Mouse (Mus musculus) v-Abl transformed pro-B cells (cell line): Measurements from ENCODE around the gene Gper1.
"Not testable (repeated sequence)": the region's sequence is repeated elsewhere in the genome, so short reads cannot be mapped to it uniquely, and the experiment has no call there.

Source experiments
- in situ Hi-C, 2 experiments: fragments of 400-800 bp; cut with MboI; formaldehyde crosslinking; loops; one replicate each; pipeline ENCODE4 v1.15.1; 2025; ENCODE audit not compliant: unreplicated experiment in 2 of 2

Gper1 gene

DNA sequence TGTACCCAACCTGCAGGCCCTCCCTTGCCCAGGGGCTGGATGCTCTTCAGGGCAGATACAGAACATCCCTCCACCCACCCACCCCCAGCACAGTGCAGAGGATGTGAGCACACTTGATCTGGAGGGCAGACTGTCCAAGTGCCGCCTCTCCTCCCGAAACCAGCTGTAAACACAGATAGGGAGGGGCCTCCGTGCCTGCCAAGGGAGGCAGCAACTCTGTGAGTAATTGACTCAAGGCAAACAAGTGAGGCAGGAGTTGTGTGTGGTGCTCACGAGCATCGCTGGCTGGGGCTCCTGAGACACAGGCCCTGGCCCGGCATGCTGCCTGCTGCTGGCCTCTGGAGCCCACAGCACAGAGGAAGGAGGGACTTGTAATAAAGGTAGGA is 33.3 kb upstream of the Gper1 start:
- in situ Hi-C loops = no loop called here

DNA sequence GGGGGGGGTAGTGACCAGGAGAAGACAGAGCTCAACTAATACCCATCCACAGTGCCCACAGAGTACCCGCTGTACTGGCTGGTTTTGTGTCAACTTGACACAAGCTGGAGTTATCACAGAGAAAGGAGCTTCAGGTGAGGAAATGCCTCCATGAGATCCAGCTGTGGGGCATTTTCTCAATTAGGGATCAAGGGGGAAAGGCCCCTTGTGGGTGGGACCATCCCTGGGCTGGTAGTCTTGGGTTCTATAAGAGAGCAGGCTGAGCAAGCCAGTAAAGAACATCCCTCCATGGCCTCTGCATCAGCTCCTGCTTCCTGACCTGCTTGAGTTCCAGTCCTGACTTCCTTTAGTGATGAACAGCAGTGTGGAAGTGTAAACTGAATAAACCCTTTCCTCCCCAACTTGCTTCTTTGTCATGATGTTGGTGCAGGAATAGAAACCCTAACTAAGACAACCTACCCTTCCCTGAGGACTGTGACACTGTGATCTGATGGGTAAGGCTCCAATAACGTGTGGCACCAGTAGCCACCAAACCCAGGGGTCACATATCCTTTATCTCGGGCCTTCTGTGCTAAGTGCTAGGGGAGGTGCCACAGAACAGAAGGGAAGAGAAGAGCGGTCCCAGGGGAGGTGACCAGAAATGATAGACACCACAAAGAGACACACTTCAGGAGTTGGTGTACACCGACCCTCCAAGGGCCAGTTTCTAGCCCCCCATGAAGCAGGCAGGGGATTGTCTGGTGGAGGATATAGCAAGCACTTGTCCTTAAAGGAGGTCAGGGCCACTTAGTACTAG is 32.4 kb upstream of the Gper1 start:
- in situ Hi-C loops = not testable (repeated sequence)

DNA sequence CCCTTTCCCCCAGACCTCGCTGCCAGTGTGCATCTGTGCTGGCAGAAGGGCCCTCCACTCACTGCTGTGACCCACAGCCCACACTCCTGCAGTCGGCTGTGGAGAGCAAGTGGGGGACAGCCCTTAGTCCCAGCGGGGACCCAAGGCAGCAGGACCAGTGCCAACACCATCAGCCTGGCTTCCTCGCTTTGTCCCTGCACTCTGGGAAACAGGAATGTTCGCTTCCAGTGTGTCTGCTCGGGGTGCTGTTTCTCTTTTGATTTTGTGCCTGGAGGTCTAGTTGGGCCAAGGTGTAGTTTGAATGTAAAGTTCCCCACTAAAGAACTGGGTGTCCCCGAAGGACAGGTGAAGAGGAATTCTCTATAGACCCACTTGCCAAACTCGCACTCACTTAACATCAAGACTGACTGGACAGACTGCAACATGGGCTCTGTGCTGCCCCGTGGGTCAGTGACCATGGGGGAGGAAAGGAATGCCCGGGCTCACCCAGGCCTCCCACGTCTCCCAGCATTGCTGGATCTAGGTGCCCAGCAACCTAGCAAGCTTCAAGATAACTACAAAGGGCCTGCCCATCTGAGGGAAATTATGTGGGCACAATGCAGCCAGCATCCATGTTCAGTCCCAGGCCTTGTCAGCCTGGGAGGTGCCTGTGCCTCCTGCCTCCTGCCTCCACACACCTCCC is 31.5 kb upstream of the Gper1 start:
- in situ Hi-C loops = no loop called here

DNA sequence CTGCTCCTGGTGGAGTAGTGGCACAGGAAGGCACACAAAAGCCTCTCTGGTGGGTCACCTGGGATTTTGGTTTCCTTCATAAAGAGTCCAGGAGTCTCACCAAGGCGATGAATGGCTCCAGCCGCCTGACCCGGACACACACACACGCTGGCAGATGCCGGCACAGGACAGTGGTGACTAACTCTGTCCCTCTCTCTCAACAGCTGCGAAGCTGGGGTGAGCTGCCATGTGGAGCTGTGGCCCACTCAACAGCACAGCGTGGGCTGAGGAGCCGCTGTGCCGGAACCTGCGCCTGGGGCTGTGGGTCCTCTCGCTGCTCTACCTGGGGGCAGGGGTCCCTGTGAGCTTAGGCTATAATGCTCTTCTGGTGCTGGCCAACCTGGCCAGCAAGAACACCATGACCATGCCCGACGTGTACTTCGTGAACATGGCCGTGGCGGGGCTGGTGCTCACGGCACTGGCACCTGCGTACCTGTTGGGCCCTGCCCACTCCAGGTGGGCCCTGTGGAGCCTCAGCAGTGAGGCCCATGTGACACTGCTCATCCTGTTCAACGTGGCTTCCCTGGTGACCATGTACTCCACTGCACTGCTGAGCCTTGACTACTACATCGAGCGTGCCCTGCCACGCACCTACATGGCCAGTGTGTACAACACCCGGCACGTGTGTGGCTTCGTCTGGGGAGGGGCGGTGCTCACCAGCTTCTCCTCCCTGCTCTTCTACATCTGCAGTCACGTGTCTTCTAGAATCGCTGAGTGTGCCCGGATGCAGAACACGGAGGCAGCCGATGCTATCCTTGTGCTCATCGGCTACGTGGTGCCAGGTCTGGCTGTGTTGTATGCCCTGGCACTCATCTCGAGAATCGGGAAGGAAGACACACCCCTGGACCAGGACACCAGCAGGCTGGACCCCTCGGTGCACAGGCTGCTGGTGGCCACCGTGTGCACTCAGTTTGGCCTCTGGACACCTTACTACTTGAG is 30.4 kb upstream of the Gper1 start:
- in situ Hi-C loops = no loop called here

DNA sequence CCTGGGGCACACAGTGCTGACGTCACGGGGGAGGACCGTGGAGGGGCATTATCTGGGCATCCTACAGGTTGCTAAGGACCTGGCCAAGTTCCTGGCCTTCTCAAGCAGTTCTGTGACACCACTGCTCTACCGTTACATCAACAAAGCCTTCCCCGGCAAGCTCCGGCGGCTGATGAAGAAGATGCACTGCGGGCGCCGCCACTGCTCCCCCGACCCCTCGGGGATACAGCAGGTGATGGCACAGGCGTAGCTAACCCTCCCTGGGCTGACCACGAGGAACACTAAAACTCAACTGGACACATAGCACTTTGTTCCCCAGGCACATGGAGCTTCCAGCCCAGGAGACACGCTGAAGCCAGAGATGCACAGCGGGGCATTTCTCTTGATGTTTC is 29.8 kb upstream of the Gper1 start:
- in situ Hi-C loops = no loop called here

DNA sequence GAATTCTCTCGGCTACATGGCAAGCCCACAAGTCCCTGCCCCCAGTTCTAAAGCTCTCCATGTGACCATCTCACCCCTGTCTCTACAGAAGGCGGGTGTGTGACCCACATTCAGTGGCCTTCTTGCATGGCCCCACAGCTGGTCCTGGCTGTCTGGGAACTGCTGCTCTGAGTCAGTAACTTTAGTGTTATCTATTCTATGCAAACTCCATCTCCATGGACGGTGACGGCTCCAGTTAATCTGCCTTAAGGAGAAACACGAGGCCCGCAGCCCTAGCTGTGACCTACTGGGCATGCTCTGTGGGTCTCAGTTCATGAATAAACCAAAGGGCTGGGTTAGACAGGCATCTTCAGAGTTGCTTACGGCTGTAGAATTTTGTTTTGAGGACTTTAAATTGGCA is 28.6 kb upstream of the Gper1 start:
- in situ Hi-C loops = no loop called here

DNA sequence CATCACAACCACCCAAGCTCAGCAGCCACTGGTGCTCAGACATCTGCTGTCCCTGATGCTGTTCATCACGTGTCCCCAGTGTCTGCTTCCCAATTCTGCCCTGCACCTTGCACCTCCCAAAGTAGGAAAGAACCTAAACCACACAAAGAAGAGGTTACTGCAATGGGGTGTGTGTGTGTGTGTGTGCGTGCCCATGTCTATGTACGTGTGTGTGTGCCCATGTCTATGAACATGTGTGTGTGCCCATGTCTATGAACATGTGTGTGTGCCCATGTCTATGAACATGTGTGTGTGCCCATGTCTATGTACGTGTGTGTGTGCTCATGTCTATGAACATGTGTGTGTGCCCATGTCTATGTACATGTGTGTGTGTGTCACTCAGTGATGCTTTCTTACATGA is 27.4 kb upstream of the Gper1 start:
- in situ Hi-C loops = no loop called here

DNA sequence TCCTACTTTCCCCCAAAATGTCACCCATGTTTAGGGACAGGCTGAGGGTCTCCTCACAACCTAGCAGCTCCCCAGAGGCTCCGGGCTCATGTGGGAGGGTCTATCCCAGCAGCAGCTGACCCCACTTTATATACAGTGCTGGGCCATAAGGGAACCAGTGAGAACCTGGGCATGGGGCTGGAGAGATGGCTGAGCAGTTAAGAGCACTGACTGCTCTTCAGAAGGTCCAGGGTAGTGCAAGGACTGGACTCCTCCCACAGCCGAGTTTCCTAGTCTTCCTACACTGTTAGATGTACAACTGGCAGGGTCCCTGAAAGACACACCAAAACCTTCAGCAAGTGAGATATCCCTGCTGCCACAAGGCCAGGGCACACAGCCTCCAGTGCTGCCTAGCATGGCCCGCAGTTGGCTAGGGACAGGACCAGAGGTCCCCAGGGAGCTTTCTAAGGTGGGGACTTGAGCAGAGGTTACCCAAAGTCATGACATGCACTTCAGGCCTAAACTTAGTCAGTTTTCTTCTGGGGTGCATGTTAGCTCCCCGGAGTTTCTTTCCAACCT is 25.5 kb upstream of the Gper1 start:
- in situ Hi-C loops = no loop called here

DNA sequence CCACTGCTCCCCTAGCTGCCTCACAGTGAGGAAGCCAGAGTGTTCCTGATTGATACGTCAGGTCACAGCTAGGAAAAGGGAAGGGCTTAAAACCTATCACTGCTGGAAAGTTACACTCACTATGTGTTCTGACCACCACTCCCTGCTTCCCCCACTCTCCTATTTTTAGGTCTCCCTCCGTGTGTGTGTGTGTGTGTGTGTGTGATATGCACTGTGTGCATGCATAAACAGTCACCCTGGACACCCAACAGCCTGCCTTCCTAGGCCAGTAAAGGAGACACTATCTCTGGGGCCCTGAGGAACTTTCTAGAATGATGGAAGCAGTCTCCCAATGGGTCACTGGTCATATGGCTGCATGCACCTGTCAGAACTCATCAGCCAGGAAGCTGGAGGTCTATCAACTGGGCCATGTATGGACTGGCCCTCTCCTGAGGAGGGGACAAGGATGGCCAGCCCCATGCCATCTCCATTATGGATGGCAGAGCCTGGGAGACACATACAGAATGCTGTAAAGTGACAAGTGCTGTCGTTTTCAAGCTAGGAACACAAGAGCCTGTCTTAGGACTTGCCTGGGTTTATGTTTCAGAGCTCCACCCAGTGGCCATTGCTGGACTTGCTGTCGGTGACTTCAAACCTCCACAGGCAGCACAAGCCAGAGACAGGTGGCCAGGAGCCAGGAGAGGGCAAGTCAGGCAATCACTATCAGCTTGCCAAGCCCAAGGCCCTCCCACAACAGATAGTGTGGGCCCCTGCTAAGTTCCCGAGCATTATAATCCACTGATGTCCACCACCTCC is 24.8 kb upstream of the Gper1 start:
- in situ Hi-C loops = no loop called here

DNA sequence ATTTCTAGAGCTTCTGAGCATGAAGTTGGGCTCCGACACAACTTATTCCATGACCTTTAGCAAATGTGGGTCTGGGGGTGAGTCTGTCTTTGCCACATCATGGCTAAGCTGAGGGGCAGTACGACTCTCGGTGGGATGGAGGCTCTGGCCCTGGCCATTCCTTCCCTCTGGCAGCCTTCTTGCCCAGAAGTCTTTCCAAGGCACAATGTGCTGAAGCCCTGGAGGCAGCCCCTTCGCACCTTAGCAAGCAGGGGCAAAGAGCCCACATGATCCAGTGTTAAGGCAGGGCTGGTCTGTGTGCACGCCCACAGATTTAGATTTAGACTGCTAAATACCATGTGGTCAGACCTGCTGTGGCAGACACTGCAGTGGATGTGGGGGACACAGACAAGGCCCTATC is 24.2 kb upstream of the Gper1 start:
- in situ Hi-C loops = no loop called here

DNA sequence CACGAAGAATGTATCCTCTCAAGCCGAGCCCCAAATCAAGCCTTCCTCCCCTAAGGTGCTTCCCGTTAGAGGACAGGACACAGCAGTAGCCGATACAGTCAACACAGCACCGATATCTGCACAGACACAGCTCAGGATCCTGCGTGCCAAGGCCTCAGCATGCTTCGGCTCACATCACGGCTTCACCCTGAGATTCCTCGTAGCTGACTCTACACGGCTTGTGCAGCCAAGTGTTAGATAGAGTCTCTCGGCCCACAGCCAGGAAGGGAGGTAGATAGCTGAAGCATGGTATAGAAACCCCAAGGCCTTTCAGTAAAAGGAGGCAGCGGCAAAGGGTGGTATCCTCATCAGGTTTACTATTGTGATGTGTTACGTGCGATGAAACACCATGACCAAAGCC is 23.0 kb upstream of the Gper1 start:
- in situ Hi-C loops = loop anchor here (5.0 kb wide), 1 partner anchor 38 kb away; no protein-coding TSS in a partner anchor

DNA sequence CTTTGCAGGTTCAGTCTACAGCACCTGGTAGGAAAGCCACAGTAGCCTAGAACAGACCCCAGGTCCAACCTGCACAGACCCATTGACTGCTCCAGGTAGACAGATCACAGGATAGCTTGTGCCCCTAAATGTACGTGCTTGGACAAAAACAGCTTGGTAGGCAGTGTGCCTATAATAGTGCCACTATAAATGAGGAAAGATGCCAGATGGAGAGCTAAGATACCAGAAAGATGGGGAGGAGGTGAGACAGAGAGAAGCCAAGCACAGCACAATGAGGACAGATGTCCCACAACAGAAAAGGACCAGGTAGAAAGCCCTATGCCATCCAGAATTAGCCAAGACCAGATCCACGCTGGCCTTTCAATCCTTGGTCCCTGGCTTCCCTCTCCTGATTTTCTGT is 20.8 kb upstream of the Gper1 start:
- in situ Hi-C loops = loop anchor here (5.0 kb wide), 1 partner anchor 40 kb away; no protein-coding TSS in a partner anchor

DNA sequence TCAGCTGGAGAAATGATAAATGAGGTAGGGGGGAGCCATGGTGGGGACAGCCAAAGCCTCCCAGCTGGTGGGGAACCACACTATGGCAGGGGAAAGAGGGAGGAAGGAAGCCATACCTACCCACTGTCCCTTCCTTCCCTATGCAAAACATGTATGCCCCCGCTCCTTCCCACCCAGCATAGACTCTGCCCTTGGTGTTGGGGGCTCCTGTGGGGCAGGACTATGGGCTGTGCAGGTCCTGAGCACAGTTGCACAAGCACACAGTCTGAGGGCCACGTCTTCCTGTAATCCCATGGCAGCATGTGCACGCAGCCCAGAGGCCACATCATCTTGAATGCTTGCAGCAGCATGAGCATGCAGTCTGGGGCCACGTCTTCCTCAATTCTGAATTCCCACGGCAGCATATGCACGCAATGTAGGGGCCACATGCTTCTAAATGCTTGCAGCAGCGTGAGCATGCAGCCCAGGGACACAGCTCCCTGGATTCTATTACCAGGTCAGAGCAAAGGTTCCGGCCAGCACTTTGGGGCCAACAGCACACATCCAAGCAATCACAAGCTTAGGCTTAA is 19.2 kb upstream of the Gper1 start:
- in situ Hi-C loops = loop anchor here (5.0 kb wide), 1 partner anchor 41 kb away; no protein-coding TSS in a partner anchor

DNA sequence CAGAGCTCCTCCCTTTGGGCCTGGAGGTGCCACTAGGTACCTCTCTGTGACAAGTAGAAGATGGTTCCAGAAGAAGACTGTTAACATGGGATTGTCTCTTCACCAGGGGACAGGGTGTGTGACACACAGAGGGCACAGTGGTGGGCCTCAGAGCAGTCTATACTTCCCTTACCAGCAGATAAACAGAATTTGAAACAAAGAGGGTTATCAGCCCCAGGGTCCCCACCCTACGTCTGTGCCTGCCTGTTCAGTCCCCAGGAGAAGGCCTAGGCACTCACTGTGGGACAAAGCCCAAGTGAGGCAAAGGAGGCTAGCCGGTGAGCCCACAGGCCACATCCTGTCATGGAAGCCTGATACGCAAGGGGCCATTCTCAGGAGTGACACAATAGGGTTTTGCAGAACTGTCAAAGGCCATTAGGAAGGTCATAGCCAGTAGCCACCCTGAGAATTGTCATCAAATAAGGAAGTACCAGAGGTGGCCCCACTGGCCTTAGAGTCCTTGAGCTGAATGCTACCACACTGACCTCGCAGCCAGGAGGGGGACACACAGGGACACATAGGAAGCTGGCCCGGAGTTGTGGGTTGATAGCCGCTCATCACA is 18.1 kb upstream of the Gper1 start, which contains the start of gene C130050O18Rik:
Gene C130050O18Rik, plus strand, starts transcription at position 480 of the 601 bp plus-strand sequence.
- in situ Hi-C loops = loop anchor here (5.0 kb wide), 1 partner anchor 43 kb away; no protein-coding TSS in a partner anchor

DNA sequence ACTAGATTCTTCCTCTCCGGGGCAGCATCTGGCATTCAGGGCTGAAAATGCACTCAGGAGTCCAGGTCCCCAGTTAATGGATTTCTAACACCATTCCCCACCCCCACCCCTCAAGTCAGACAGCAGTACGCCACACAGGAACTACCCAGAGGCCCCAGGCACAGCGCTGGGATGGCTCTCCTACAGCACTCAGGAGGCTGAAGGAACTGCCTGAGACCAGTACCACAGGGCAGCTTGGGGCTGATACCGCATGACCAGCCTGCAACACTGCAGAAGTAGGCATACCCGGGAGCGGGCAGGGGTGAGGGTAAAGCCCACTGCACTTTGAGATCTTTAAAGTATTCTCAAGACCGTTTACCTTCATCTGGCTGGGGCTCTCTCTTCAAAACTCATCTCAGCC is 17.5 kb upstream of the Gper1 start:
- in situ Hi-C loops = no loop called here

DNA sequence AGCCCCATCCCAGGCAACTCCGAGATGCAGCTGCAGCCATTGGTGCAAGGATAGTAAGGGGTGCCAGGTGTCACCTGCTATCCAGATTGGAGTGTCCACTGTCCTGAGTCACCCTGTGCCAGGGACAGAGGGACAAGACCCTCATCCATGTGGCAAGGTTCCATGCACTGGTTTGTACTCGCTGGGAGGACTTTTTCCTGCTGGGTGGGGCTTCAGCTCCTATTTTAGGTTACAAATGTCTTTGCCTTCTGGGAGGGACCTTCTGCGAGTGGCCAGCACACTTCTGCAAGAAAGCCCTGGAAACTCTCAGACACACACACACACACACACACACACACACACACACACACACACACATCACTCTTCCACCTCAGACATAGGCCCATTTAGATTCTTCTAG is 17.0 kb upstream of the Gper1 start:
- in situ Hi-C loops = no loop called here

DNA sequence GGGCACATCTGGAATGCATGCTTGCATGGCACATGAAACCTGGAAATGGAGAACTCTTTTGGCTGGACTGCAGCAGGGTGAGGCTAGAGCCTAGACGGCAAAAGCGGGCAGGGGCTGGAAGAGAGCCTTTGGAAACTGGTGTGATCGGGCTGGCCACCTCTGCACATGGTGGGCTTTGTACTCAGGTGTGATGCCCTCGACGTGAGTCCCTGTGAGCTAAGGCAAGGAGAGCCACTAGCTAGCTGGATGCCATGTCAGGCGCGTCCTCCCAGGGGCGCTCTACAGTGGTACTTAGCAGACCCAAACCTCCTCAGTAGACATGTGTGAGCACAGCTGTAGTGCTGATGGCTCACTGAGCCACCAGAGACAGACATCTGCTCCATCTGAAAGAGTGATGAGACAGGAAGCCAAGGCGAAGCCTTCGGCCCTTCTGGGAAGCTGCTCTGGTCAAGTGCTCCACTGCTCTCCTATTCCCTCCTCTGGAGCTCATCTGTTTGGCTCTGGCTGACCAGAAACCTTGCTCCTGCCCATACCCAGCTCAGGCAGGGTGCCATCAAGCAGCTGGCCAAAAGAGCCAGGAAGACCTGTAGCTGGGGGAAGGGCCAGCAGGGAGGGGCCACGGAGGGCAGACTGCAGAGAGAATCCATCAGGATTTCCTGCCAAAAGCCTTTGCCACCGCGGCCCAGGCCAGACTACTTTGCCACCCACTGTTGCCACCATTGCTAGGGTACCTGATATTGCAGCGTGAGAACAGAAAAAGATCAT is 15.6 kb upstream of the Gper1 start:
- in situ Hi-C loops = no loop called here

DNA sequence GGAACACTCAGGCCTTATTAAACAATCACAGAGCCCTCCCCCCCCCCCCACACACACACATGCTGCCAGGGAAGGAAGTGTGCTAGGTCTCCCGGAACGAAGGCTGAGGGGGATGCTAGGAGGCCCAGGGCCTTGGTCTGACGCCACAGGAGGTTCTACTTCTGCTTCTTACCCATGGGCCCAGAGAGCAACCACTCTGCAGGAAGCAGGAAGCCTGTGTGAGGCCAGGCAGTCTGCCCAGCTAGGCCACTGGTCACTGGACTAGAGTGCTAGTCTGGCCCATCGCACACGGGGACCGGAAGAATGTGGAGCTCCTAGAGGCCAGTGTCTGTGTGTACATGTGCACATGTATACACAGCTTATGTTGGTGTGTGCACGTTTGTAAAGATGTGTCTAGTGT is 14.4 kb upstream of the Gper1 start:
- in situ Hi-C loops = no loop called here
